Mouse (Mus musculus) yolk sac, embryonic 10.5 days (tissue): ENCODE results near the gene Nubp1.

ENCODE experiments used
- DNase-seq: peaks from one replicate; pipeline ENCODE4 v3.0.0-alpha.2; 2017; ENCODE audit warnings: low spot score

Gene Nubp1

DNA sequence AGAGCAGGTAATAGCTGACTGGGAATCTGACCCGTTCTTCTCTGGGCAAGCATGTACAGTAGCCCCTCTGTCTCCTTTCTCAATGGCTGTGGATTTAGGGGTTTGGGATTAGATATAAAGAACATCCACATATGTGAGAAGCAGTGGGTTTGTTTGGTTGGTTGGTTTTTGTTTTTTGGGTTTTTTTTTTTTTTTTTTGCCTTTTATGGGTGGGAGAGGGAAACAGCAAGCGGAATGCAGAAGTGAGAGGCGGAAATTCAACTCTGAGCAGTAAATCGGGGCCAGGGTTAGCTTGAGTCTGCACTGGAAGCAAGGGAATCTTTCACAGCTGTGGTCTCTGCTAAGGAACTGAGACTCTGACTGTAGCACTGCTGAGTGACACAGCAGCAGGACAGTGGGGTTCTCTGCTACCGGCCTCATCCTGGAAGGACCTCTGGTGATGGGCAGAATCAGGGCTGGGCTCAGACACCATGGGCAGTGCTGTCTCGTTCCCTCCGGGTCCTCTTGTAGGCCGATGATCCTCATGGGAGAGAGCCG lies 6.0 kb downstream of the Nubp1 start:
- no peak for DNase-seq

DNA sequence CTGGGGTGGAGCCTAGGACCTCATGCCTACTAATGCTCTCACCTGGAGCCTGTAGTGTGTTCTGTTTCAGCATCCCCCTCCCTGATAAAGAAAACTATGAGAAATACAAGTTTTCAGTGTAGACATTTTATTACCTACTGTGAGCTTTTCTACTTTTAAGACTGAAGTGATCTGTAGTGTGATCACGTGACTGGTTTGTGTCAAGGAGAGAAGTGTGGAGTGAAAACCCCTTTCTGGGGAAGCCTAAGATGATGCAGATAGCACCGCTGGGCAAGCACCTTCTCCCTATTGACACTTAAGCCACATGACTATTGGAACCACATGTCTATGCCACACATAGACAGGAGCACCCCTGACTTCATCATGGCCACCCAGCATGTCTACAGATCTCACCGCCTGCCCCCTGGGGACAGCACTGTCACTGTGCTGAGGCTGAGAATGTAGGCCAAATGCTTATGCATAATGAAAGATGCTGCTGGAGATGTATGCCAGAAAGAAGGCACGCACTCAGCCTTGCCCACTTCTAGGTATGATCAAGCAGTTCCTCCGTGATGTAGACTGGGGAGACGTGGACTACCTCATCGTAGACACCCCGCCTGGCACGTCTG lies 8.8 kb downstream of the Nubp1 start:
- DNase-seq = no peak

DNA sequence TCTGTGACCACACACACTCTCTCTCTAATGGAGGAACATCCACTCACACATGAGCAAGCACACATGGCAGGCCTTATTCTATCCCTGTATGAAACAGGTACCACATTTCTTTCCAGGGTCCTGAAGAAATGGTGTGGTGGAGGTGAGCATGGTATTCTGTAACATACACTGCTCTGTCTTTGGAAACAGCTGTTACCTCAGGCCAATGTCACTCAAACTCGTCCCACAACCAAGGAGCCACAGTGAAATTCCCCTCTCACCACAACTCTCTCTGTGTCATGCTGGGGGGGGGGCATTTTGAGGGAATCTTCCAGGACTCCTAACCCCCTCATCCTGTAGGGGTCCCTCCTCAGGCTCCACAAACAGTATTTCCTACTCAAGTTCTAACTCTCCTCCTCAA lies 20.2 kb downstream of the Nubp1 start:
- DNase-seq = no peak

DNA sequence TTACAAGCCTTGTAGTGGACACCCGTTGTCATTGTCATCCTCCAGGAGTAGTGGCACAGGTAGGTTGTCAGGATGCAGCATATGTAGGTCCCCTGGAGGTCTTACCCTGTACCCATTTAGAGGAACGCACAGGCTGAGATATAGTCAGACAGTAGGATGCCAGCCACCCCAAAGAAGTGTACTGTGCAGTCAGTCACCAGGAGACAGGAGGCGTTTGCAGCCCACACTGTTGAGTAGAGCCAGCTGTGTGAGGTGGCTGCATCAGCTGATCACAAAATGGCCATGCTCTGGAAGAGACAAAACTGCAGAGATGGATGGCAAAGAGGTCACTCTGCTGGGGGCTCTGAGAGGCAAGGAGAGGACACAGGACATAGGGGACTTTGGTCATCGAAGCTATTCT lies 20.6 kb downstream of the Nubp1 start:
- DNase-seq = no peak

DNA sequence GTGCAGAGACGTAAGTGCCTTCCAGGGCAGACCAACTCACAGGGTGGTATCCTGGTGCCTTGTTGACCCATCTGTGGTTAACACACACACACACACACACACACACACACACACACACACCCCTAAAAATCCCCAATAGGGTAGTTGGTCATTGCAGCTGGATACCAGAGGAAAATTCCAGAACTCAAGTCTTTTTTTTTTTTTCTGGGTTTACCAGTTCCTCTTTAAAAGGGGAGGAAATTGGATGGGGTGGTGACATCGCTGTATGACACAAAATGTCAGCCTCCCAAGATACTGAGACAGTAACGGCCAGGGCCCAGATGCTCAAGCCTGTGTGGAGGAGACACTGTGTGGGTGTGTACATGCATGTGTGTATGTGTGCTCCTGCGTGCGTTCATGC lies 21.6 kb downstream of the Nubp1 start:
- no peak for DNase-seq

DNA sequence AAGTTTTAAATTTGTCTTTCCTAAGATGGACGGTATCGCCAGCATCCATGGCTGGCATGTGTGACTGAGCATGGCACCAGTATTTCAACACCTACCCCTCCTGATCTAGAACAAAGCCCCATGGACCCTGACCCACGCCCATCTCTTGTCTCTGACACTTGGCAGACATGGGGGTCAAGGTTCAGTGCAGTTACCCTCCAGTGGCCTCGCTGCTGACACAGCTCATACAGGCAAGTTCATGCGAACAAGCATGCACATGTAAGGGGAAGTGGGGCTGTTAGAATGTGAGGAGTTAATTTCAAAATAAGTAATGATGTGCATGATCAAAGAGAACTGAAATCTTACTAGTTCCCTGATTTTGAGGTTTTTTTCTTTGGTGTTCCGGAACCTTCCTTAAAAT lies 24.4 kb downstream of the Nubp1 start:
- DNase-seq = peak; percentile 55

DNA sequence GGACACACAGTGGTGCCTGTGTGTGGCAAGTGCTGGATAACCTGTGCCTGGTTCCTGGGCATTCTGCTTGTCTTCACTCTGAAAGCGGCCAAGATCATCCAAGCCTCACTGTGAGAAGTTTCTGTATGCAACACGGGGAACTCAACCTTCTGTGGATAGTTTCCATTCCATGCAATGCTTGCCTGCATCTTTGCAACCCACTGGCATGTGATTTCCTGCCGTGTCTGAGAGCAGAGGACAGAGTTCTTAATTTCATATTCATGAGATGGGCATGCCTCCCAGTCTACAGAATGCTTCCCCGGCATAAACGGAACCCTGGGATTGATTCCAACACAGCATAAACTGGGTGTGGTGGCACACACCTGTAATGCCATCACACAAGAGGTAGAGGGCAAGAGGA lies 26.3 kb downstream of the Nubp1 start:
- no peak for DNase-seq

DNA sequence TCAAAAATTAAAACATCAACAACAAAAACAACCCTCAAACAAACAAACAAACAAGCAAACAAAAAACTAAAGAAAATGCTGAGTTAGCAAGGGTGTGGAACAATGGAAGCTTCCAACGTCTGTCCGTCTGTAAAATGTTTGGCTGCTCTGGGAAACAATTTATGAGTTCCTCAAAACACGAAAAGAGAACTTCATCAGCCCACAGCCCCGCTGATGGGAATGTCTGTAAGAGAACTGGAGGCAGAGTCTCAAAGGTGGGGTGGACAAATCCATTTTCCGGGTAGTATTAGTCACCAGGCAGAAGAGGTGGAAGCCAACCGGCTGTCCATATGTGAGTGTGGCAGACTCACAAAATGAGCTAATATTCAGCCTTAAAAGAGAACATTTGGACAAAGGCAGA lies 29.6 kb downstream of the Nubp1 start:
- DNase-seq = no peak

DNA sequence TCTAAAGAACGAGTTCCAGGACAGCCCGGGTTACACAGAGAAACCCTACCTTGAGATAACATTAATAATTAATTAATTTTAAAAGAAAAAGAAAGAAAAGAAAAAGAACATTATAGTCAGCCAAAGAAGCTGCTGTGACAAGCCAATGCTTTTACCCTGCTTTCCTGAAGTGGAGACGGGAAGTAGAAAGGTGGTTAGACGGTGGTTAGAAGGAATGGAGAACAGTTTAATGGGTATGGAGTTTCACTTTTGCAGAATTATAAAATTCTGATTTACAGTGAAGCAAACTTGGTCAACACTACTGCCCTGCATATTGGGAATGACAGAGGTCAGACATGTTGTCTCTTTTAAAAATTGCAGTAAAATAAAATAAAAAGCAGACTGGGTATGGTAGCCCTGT lies 30.0 kb downstream of the Nubp1 start:
- no peak for DNase-seq

DNA sequence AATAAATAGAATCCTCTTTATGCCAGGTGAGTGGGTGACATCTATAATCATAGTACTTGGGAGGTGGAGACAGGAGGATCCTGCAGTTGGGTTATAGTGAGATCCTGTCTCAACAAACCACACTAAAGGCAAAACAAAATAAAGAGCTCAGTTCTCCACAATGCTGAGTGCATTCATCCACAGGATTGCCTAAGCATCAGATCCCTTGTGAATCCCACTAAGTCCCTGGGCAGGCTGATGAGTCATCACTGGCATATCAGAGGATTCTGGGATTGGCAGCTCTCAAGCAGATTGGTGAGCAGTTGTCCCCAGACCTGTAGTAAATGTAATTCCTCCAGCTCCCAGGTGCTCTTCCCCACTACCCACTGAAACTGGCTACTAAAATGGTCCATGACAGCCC lies 32.0 kb downstream of the Nubp1 start:
- DNase-seq = no peak

DNA sequence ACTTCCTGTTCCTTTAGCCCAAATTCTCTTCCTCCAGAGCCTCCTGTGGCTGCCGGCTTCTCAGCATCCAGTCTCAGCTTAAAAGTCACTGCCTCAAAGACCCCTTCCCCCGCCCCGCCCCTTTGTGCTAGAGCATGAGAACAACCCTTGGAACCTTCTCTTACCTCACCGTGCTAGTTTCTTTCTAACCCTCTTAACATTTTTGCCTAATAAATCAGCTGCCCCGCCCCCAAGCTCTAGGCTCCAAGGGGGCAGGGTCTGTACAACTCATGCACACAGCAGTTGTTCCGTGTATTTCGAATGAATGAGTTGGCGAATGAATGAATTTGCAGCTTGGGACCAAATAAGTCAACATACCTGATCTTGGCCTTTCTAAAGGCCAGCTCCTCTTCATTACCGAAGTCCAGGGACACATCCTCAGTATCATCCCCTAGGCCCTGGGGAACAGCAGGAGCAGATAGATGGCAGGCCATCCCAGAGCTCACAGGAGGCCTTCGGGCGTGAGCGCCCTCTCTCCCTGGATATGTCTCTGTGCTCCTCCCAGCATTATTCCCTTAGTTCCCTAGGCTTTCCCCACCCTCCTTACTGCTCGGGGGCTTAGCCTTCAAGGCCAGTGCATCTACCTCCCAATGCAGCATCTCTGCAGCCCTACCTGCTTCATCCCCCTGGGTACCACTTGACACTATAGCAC lies 35.0 kb downstream of the Nubp1 start:
- no peak for DNase-seq

DNA sequence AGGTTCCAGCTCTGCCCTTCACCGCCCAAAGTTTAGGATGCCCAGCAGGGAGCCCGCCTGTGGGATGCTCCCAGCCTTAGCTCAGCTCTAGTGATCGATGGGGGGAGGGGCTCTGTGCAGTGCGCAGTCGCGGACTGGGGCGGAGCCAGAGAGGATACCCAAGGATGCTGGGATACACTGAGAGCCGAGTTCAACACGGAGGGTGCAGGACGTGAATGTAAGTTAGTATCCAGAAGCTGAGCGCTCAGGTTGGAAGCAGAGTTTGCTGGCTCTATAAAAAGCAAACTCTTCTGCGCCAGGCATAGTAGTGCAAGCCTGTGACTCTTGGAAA lies 35.5 kb downstream of the Nubp1 start, which contains the start of gene Tvp23a:
TSS of gene Tvp23a (minus strand) at position 99 of the 331 bp plus-strand sequence.
- DNase-seq = peak; percentile 73

DNA sequence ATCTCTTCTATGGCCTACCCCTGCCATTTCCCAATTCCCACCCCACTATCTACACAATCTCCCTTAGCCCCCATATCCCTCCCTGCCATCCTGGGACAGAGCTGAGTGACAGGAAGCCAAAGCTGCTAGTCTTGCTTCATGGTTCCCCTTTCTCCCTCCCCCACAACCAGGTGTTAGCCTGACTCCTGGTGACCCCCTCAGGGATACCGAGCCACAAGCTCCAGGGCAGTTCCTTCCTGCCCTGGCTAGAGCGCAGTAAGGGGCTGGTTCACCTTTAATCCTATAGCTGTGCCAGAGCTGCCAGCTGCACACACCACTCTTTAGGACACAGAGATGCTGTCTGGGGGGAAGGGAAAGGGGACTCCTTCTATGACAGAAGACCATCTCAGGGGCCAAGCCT lies 36.0 kb downstream of the Nubp1 start:
- DNase-seq = no peak

DNA sequence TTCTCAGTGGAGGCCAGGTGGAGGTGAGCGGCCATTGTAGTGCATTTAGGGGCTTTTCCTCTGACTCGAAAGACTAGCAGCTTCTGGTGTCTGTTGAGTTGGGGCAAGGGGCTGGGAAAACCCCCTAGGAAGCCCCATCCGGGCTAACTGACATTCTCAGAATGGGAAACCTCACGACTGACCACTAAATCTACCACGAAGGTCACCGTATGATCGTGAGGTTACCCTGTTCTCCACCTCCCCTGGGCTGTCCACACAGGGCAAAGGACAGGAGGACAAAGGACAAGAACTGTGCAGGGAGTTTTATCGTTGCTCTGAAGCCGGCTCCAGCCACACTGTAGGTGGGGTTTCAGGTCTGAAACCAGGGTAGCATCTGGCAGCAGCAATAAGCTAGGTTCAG lies 37.2 kb downstream of the Nubp1 start:
- peak; percentile 69 for DNase-seq

DNA sequence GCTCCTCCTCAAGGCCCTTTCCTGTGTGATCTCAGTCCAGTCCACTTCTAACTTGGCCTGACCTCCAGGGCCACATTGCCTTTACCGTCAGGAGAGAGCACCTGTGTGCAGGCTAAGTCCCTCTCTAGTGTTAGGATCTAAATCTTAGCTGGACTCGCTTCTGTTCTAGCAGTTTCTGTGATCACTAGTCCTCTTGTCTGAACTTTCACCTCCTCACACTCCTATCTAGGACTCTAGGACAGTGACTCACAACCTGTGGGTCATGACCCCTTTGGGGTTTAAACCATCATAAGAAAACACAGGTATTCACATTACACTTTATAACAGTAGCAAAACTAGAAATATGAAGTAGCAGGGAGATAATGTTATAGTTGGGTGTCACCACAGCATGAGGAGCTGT lies 40.2 kb downstream of the Nubp1 start:
- peak; percentile 52 for DNase-seq

DNA sequence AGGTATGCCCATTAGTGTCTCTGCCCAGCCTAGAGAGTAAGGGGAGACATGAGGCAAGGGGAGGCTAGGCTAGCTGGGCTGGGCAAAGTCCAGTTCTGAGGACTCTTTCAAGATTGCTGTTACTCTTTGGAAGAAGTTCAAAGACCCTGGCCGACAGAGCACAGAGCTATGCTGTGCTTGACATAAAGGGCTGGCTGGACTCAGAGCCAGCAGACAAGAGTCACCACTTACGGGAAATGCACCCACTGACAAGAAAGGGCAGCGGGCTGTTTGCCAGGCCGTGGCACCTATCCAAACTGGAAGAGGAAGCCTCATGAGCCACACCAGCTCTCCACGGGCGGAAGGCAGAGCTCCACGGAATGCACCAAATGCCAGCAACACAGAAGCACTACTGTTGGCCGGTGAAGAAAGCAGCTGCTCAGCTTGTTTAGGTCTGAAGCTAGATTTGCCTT lies 40.7 kb downstream of the Nubp1 start:
- DNase-seq = peak; percentile 60

DNA sequence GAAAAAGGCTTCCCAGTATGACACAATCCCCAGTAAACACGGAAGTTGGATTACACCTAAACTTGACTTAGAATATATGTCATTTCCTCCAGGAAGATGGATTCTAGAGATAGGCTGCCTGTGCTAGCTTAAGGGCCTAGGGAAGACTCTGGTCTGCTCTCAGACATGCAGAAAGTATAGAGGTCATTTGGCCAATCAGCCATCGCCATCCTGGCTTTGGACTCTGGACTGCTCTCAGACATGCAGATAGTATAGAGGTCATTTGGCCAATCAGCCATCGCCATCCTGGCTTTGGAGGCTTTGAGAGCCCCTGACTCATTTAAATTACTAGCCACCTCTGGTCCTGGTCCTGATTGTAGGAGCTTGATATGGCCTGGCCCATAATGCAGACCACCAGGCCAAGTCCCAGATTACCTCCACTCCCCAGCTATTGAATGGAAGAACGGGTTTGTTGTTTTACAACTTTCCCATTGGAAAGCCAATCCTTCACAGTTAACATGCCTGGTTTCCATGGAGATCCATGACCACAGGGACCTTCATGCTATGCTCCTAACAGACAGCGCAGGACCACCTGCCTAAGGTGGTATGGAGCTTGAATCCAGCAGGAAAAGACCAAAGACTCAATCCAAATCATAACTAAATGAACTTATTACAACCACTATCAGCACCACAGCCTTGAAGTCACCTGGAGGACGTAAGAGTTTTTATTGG lies 42.3 kb downstream of the Nubp1 start:
- DNase-seq = peak; percentile 62

DNA sequence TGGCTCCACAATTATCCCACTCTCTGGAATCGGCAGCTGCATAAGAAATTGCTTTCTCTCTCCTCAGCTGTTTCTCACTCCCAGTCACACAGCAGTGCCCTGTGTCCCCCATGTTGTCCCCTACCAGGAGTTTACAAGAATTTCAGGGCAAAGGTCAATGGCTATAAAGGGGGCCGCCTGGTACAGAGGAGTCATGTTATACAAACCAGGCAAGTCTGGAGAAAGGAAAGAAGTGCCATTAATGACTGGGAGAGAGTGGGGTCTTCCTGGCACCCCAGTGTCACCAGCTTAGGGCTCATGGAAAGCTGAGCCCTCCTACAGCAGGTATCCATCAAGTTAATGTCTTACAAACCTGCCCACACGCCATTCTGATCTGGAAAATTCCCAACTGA lies 42.8 kb downstream of the Nubp1 start:
- peak; percentile 60 for DNase-seq

DNA sequence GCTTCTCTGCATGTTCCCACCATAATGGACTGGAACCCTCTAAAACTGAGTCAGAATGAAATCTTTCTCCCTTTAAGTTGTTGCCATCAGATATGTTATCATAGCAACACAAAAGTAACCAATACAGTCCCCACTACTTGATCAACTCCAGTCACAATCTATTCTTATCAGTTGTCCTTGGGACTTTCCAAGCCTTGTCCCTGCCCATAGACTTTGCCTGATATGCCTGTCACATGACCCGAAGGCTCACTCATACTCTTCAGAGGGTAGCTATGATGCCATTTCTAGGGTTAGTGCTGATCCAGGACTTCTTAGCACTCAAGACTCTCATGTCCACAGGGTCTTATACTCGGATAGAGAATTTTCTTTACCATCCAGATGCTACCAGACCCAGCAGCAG lies 48.4 kb downstream of the Nubp1 start:
- DNase-seq = no peak

DNA sequence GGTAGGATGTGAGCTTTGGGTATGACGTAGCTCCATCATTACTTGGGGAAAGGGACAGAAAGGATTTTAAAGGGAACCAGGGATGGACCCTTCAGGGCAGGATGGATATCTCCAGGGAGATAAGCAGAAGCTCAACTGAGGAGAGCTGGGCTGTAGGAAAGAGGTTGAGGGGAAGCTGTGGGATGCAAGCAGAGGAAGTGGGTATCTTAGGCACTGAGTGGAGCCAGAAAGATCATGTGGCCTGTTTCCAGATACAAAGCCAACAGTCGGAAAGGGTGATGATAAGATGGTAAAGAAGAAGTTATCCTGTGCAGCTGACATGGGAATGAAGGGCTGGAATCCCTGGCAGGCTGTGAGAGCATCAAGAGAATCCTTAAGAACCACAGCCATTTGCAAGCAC lies 49.4 kb downstream of the Nubp1 start:
- no peak for DNase-seq

DNA sequence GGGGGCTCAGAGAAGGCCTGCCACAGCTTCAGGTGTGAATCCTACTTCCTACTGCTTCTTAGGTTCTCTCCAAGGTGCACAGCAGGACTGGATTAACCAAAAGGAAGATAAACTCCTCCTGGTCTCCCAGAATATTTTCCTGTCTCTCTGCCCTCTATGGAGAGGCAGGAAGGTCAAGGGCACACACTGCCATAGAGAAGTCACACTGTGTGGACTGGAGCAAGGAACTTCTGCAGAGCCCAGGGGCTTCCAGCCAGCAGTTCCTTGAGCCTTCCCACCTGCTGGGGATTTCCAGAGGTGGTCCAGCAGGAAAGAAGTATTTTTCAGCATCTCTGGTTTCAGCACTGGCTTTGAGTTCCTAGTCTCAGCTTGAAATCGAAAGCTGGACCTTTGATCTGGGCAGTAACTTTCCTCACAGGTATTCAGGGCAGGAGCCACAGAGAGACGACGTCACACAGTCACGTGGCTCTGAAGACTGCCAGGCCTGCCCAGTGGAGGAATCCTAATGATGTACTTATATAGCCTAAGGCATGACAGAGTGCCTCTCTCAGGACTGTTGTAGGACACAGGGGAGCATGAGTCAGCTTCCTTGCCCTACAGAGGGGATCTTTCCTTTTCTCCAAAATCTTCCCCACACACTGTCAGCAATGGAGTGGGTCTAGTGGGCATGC lies 53.4 kb downstream of the Nubp1 start:
- DNase-seq = peak; percentile 42

DNA sequence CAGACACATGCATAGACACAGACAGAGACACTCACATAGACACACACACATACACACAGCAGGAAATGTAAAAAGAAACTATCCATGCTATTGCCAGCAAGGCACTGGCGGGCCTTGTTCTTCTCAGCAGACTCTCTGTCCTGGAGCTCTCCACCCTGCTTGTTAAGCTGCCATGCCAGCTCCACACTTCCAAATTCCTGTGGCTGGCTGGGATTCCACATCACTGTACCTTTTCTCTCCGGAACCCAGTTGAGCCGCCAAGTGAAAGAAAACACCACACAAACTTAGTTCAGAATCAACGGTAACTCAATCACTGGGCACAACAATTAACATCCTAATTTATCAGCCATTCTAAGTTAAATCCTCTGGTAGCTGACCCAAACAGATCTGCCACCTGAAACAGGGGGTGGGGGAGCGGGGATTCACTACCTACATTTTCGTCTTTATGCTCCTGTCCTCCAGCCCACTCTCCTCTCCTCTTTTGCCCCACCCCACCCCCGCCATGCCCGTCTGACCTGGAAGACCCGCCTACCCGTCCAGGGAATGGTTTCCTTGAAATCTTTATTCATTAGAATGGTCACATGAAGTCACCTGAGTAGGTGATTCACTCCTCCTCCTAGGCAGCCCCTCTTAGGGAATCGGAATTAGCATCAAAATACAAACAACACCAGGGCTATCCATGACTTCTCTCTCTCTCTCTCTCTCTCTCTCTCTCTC lies 55.8 kb downstream of the Nubp1 start:
- DNase-seq = no peak
